Mouse (Mus musculus) lung, postnatal 0 days (tissue): Measurements from ENCODE around the gene Gpr89.

Experiments
- CTCF ChIP-seq: IDR thresholded peaks from 2 replicates; pipeline ENCODE4 v1.5.1; 2016; ENCODE audit warnings: antibody characterized with exemption, mild to moderate bottlenecking
- EP300 ChIP-seq: IDR thresholded peaks from 2 replicates; pipeline ENCODE4 v1.6.1; 2016; ENCODE audit warnings: antibody characterized with exemption, mild to moderate bottlenecking, control low read depth

DNA sequence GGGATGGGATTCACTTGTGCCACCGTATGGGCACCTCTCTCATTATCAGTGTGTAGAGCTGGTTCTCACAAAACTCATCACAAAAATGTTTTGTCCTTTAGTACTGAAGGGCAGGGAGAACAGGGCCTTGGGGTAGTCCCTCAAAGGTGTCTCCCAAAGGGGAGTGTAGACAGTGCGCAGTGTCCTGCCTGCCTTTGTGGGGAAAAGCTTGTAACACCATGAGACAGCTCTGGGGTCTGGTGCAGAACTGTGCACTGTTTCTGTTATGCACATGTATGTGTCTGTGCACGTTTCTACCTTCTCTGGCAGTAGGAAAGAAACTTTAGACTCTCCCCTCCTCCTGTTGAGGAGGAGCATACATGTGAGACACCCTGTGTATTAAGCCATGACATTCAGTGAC lies 37.3 kb downstream of the Gpr89 start:
- TF ChIP-seq CTCF (no peak), EP300 (no peak)
